Mouse (Mus musculus) lung, postnatal 0 days (tissue): ENCODE results near the gene Ifitm6.

ENCODE experiments used
- CTCF ChIP-seq: IDR thresholded peaks from 2 replicates; pipeline ENCODE4 v1.5.1; 2016; ENCODE audit warnings: antibody characterized with exemption, mild to moderate bottlenecking
- EP300 ChIP-seq: IDR thresholded peaks from 2 replicates; pipeline ENCODE4 v1.6.1; 2016; ENCODE audit warnings: antibody characterized with exemption, mild to moderate bottlenecking, control low read depth

- peak; percentile 16; the same call in 1 of the 2 replicates for TF ChIP-seq CTCF
- TF ChIP-seq EP300: no peak
Observed at GRCm38 (mm10) chr7:140991117-140991689, 26.5 kb downstream of the Ifitm6 start.
